Mouse (Mus musculus): ENCODE results near the gene Cd276. TPM values are rescaled to one million over a fixed set of nuclear protein-coding genes. Genes with fewer than 3 reads are reported as not detected.
A peak's percentile ranks its signal among the peaks of the same experiment; 100 is the strongest.

The Cd276 gene
- polyA plus RNA-seq, 1 experiment from 2014 or later = 36.0 TPM

- Histone ChIP-seq H3K4me3 (replicated peaks; ENCODE audit: low read length) (no peak overlapping the region), H3K27me3 (replicated peaks; ENCODE audit: control insufficient read depth, insufficient read depth, low read length) (no peaks in the 10 kb centered on the region), H3K4me1 (replicated peaks; ENCODE audit: control insufficient read depth, insufficient read depth, low read length) (peaks cover 13% of the 10 kb centered on the region), H3K9ac (replicated peaks; ENCODE audit: low read depth, low read length) (no peak overlapping the region), H3K27ac (ENCODE audit: low read length) (no peak overlapping the region), H3K4me2 (ENCODE audit: low read length) (no peak overlapping the region), H3K9me3 (ENCODE audit: control insufficient read depth, low read length) (no peaks in the 10 kb centered on the region), H3K36me3 (ENCODE audit: control insufficient read depth, insufficient read depth) (peaks cover 7% of the 10 kb centered on the region)
- WGBS = 50% methylated on average over 5 of the region's 5 CpGs
- ATAC-seq = peak; percentile 43
Measured at GRCm38 (mm10) chr9:58539886-58540285, 15.4 kb downstream of the Cd276 start.

GRCm38 (mm10) chr9:58537774-58538173, 17.5 kb downstream of the Cd276 start:
- Histone ChIP-seq H3K4me3 (replicated peaks; ENCODE audit: low read length) (no peak overlapping the region), H3K27ac (ENCODE audit: low read length) (no peak overlapping the region), H3K27me3 (replicated peaks; ENCODE audit: control insufficient read depth, insufficient read depth, low read length) (no peaks in the 10 kb centered on the region), H3K4me2 (ENCODE audit: low read length) (no peak overlapping the region), H3K4me1 (replicated peaks; ENCODE audit: control insufficient read depth, insufficient read depth, low read length) (peaks cover 11% of the 10 kb centered on the region), H3K9me3 (ENCODE audit: control insufficient read depth, low read length) (no peaks in the 10 kb centered on the region), H3K9ac (replicated peaks; ENCODE audit: low read depth, low read length) (no peak overlapping the region), H3K36me3 (ENCODE audit: control insufficient read depth, insufficient read depth) (peaks cover 7% of the 10 kb centered on the region)
- ATAC-seq = no peak
- 85% methylated on average over 3 of the region's 3 CpGs for WGBS

- Histone ChIP-seq H3K4me3 (replicated peaks; ENCODE audit: low read length) (no peak overlapping the region), H3K27ac (ENCODE audit: low read length) (no peak overlapping the region), H3K27me3 (replicated peaks; ENCODE audit: control insufficient read depth, insufficient read depth, low read length) (no peaks in the 10 kb centered on the region), H3K4me2 (ENCODE audit: low read length) (no peak overlapping the region), H3K4me1 (replicated peaks; ENCODE audit: control insufficient read depth, insufficient read depth, low read length) (no peaks in the 10 kb centered on the region), H3K36me3 (ENCODE audit: control insufficient read depth, insufficient read depth) (peaks cover 7% of the 10 kb centered on the region), H3K9me3 (ENCODE audit: control insufficient read depth, low read length) (no peaks in the 10 kb centered on the region), H3K9ac (replicated peaks; ENCODE audit: low read depth, low read length) (no peak overlapping the region)
- peak; percentile 74 for ATAC-seq
- WGBS = 73% methylated on average over 20 of the region's 20 CpGs
Measured at GRCm38 (mm10) chr9:58535447-58536134, 19.6 kb downstream of the Cd276 start.

GRCm38 (mm10) chr9:58534766-58535165, 20.5 kb downstream of the Cd276 start:
- Histone ChIP-seq H3K27me3 (replicated peaks; ENCODE audit: control insufficient read depth, insufficient read depth, low read length) (no peaks in the 10 kb centered on the region), H3K4me3 (replicated peaks; ENCODE audit: low read length) (no peak overlapping the region), H3K9me3 (ENCODE audit: control insufficient read depth, low read length) (no peaks in the 10 kb centered on the region), H3K36me3 (ENCODE audit: control insufficient read depth, insufficient read depth) (peaks cover 5% of the 10 kb centered on the region), H3K4me1 (replicated peaks; ENCODE audit: control insufficient read depth, insufficient read depth, low read length) (no peaks in the 10 kb centered on the region), H3K4me2 (ENCODE audit: low read length) (no peak overlapping the region), H3K9ac (replicated peaks; ENCODE audit: low read depth, low read length) (no peak overlapping the region), H3K27ac (ENCODE audit: low read length) (no peak overlapping the region)
- WGBS = 40% methylated on average over 1 of the region's 1 CpGs
- ATAC-seq = peak; percentile 40

GRCm38 (mm10) chr9:58533322-58533721, 21.9 kb downstream of the Cd276 start:
- H3K9ac ChIP-seq (replicated peaks; ENCODE audit: low read depth, low read length) = no peak overlapping the region
- H3K4me1 ChIP-seq (replicated peaks; ENCODE audit: control insufficient read depth, insufficient read depth, low read length) = no peaks in the 10 kb centered on the region
- no peaks in the 10 kb centered on the region for H3K36me3 ChIP-seq (ENCODE audit: control insufficient read depth, insufficient read depth)
- no peak overlapping the region for H3K27ac ChIP-seq (ENCODE audit: low read length)
- no peak overlapping the region for H3K4me3 ChIP-seq (replicated peaks; ENCODE audit: low read length)
- WGBS = 92% methylated on average over 6 of the region's 6 CpGs
- no peaks in the 10 kb centered on the region for H3K27me3 ChIP-seq (replicated peaks; ENCODE audit: control insufficient read depth, insufficient read depth, low read length)
- H3K9me3 ChIP-seq (ENCODE audit: control insufficient read depth, low read length) = no peaks in the 10 kb centered on the region
- no peak for ATAC-seq
- H3K4me2 ChIP-seq (ENCODE audit: low read length) = no peak overlapping the region

GRCm38 (mm10) chr9:58532236-58532635, 23.0 kb downstream of the Cd276 start:
- H3K27me3 ChIP-seq (replicated peaks; ENCODE audit: control insufficient read depth, insufficient read depth, low read length) = no peaks in the 10 kb centered on the region
- ATAC-seq = no peak
- no peak overlapping the region for H3K9ac ChIP-seq (replicated peaks; ENCODE audit: low read depth, low read length)
- no peaks in the 10 kb centered on the region for H3K36me3 ChIP-seq (ENCODE audit: control insufficient read depth, insufficient read depth)
- H3K27ac ChIP-seq (ENCODE audit: low read length) = no peak overlapping the region
- 88% methylated on average over 4 of the region's 4 CpGs for WGBS
- H3K4me1 ChIP-seq (replicated peaks; ENCODE audit: control insufficient read depth, insufficient read depth, low read length) = no peaks in the 10 kb centered on the region
- H3K9me3 ChIP-seq (ENCODE audit: control insufficient read depth, low read length) = no peaks in the 10 kb centered on the region
- H3K4me3 ChIP-seq (replicated peaks; ENCODE audit: low read length) = no peak overlapping the region
- no peak overlapping the region for H3K4me2 ChIP-seq (ENCODE audit: low read length)

GRCm38 (mm10) chr9:58530407-58530806, 24.8 kb downstream of the Cd276 start:
- Histone ChIP-seq H3K27ac (ENCODE audit: low read length) (no peak overlapping the region), H3K4me2 (ENCODE audit: low read length) (no peak overlapping the region), H3K4me1 (replicated peaks; ENCODE audit: control insufficient read depth, insufficient read depth, low read length) (no peaks in the 10 kb centered on the region), H3K27me3 (replicated peaks; ENCODE audit: control insufficient read depth, insufficient read depth, low read length) (no peaks in the 10 kb centered on the region), H3K9ac (replicated peaks; ENCODE audit: low read depth, low read length) (no peak overlapping the region), H3K4me3 (replicated peaks; ENCODE audit: low read length) (no peak overlapping the region), H3K9me3 (ENCODE audit: control insufficient read depth, low read length) (no peaks in the 10 kb centered on the region), H3K36me3 (ENCODE audit: control insufficient read depth, insufficient read depth) (peaks cover 3% of the 10 kb centered on the region; the same call in 1 of the 2 replicates)
- 96% methylated on average over 13 of the region's 13 CpGs for WGBS
- ATAC-seq = no peak

GRCm38 (mm10) chr9:58527841-58528240, 27.4 kb downstream of the Cd276 start:
- Histone ChIP-seq H3K4me1 (replicated peaks; ENCODE audit: control insufficient read depth, insufficient read depth, low read length) (no peaks in the 10 kb centered on the region), H3K4me3 (replicated peaks; ENCODE audit: low read length) (no peak overlapping the region), H3K9ac (replicated peaks; ENCODE audit: low read depth, low read length) (no peak overlapping the region), H3K9me3 (ENCODE audit: control insufficient read depth, low read length) (no peaks in the 10 kb centered on the region), H3K27me3 (replicated peaks; ENCODE audit: control insufficient read depth, insufficient read depth, low read length) (no peaks in the 10 kb centered on the region), H3K27ac (ENCODE audit: low read length) (no peak overlapping the region), H3K4me2 (ENCODE audit: low read length) (no peak overlapping the region), H3K36me3 (ENCODE audit: control insufficient read depth, insufficient read depth) (peaks cover 5% of the 10 kb centered on the region; the same call in 1 of the 2 replicates)
- 71% methylated on average over 4 of the region's 4 CpGs for WGBS
- no peak for ATAC-seq

GRCm38 (mm10) chr9:58525108-58525507, 30.1 kb downstream of the Cd276 start:
- no peak for ATAC-seq
- no peak overlapping the region for H3K9ac ChIP-seq (replicated peaks; ENCODE audit: low read depth, low read length)
- no peak overlapping the region for H3K4me2 ChIP-seq (ENCODE audit: low read length)
- H3K27me3 ChIP-seq (replicated peaks; ENCODE audit: control insufficient read depth, insufficient read depth, low read length) = no peaks in the 10 kb centered on the region
- WGBS = 93% methylated on average over 4 of the region's 4 CpGs
- 0 out of 2 replicates have a peak, but pooled peaks cover 2% of the 10 kb centered on the region for H3K4me1 ChIP-seq (replicated peaks; ENCODE audit: control insufficient read depth, insufficient read depth, low read length)
- no peaks in the 10 kb centered on the region for H3K9me3 ChIP-seq (ENCODE audit: control insufficient read depth, low read length)
- H3K36me3 ChIP-seq (ENCODE audit: control insufficient read depth, insufficient read depth) = peaks cover 5% of the 10 kb centered on the region; the same call in 1 of the 2 replicates
- no peak overlapping the region for H3K4me3 ChIP-seq (replicated peaks; ENCODE audit: low read length)
- no peak overlapping the region for H3K27ac ChIP-seq (ENCODE audit: low read length)
